Mouse (Mus musculus) 3T3-L1 (cell line): ENCODE measurements around the gene Pet117.
"Not testable (repeated sequence)": the region's sequence is repeated elsewhere in the genome, so short reads cannot be mapped to it uniquely, and the experiment has no call there.

ENCODE experiments used
- DNase-seq: peaks from one replicate; pipeline ENCODE4 v3.0.0-alpha.2; 2015; ENCODE audit warnings: low read depth, low spot score

Pet117 gene

GRCm38 (mm10) chr2:144368400-144369019 is at the start of gene Pet117, which contains the start of gene Kat14:
Pet117 (plus strand) TSS chr2:144368996.
Kat14 (plus strand) TSS chr2:144368983.
- peak; percentile 96 for DNase-seq

DNA sequence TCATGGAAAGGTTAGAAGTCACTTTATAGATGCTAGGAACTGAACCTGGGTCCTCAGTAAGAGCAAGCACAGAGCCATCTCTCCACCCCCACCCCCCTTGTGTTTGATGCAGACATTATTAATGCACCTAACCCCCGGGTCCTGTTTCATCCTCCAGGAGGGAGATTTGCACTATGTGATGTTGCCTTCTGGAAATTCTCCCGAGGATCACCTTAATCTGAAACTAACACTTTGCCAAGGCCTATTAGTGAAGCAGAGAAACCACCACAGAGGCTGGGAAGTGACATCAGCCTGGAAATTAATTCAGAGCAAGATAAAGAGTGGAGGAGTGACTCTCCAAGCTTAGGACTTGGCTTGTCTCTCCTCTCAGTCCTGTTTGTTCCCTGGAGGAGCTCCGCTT is 44.6 kb upstream of the Pet117 start:
- DNase-seq: no peak

GRCm38 (mm10) chr2:144329451-144329850 is 39.3 kb upstream of the Pet117 start:
- no peak for DNase-seq

GRCm38 (mm10) chr2:144329937-144330336 is 38.9 kb upstream of the Pet117 start:
- DNase-seq: no peak

DNA sequence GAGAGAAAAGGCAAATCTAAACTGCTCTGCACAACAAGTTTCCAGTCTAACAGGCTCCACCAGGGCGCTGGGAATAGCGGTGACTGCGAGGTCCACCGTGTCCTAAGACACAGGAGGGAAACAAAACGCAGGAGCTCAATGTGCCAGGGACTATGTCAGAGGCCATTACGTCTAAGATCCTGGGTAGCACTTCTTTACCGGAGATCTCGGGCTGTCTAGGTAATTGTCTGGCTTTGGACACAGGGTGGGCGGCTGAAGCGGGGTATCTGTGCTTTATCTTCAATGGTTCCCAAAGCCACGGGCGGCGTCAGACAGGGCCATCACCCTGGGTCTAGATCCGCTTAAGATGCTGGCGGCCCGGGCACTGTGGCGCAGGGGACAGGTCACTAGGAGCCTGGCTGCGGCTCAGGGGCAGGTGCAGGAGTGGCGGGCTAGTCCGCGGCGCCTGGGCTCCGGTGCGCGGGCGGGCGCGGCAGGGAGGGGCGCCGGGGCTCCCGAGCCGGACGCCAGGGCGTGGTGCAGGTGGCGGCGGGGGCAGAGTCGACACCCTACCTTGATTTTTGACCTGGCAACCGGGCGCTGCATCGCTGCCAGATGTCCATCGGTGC is 38.3 kb upstream of the Pet117 start:
- DNase-seq: no peak

DNA sequence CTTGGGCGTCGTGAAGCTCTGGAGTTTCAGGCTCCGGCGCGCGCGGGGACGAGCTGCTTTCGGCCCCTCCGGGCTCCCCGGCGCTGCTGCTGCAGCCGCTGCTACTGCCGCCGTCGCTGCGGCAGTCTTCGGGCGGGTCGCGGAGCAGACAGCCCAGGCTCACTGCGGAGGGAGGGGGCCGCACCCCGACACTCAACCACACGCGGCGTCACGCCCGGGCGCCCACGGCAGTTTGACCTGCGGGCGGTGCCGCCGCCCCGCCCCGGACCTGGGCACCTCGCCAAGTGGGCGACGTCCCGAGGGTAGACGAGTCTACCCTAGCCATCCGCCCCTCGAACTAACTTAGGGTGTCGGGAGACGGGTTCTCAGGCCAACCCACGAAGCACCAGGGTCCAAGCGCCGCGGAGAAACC is 37.8 kb upstream of the Pet117 start:
- no peak for DNase-seq

GRCm38 (mm10) chr2:144331401-144332302 is 37.1 kb upstream of the Pet117 start, which contains the start of gene Ovol2:
Ovol2 (minus strand) TSS chr2:144332146.
- DNase-seq: no peak

DNA sequence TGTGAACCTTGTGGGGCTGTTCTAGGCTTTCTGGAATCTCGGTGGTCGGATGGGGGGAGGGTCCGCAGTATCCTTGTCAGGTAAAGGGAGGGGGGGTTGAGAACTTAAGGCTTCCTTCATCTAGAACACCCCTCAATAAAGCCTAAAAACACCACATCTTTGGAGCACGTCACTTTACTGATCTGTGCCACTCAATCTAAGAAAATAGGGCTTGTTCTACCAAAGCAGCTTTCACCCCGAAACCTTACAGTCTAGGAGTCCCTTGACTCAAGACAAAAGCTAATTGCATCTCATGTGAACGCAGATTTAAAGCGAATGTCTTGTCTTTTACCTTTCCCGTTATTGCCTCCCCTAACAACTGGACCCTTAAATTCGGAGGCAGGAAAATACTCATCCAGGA is 36.3 kb upstream of the Pet117 start:
- DNase-seq: no peak

- no peak for DNase-seq
Observed at GRCm38 (mm10) chr2:144333138-144333842, 35.5 kb upstream of the Pet117 start.

DNA sequence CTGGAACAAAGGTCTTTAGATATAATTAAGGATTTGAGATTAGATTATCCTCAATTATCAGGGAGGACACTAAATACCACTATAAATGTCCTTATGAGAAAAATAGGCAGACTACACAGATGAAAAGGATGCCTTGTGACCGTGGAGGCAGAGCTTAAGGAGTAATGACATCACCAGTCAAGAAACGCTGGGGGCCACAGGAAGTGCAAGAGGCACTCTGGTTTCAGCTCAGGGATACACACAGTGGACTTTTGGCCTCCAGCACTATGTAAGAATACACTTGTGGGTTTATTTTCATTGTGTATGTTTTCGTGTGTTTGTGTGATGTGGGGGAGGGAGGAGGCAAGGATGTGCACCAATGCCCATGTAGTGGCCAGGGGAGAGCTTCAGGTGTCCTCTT is 31.6 kb upstream of the Pet117 start:
- DNase-seq: no peak

GRCm38 (mm10) chr2:144337701-144338100 is 31.1 kb upstream of the Pet117 start:
- DNase-seq: no peak

DNA sequence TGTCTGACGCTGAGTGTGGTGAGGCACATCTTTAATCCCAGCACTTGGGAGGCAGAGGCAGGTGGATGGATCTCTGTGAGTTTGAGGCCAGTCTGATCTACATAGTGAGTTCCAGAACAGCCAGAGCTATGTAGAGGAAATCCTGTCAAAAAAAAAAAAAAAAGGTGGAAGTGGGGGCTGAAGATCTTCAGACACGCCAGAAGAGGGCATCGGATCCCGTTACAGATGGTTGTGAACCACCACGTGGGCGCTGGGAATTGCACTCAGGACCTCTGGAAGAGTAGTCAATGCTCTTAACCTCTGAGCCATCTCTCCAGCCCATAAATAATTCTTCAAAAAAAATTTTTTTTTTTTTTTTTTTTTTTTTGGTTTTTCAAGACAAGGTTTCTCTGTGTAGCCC is 30.6 kb upstream of the Pet117 start:
- DNase-seq: not testable (repeated sequence)

GRCm38 (mm10) chr2:144343158-144343557 is 25.6 kb upstream of the Pet117 start:
- no peak for DNase-seq

DNA sequence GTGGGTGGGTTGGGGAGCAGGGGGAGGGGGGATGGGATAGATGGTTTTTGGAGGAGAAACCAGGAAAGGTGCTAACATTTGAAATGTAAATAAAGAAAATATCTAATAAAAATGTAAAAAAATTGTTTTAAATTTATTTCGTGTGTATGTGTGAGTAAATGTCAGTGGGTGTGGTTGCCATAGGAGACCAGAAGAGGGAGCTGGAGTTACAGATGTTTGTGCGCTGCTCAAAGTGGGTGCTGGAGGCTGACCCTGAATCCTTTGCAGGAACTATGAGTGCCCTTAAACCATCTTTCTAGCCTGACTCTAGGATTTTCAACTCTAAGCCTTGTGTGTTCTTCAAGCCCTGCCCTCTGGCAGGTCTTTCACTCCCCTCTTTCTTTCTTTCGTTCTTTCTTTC is 20.3 kb upstream of the Pet117 start:
- DNase-seq: no peak

- no peak for DNase-seq
Observed at GRCm38 (mm10) chr2:144352843-144353242, 16.0 kb upstream of the Pet117 start.

GRCm38 (mm10) chr2:144369020-144369421 is 225 bp downstream of the Pet117 start:
- peak; percentile 74 for DNase-seq

DNA sequence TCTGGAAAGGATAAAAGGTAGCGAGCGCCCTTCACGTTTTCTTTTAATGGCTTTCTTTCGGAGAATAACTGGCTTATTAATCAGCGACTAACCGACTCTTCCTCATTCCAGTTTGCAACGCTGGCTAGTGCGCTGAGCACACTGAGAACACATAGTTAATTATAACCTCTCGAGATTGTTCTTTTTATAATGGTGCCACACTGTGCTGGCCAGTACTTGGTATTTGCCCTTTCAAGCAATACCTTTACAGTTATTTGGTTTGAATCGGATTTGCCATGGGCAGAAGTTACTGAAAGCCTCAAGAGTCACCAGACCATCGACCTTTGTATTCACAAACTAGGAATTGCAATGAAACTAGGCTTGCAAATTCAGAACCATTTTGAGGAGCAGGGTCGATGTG is 715 bp downstream of the Pet117 start:
- DNase-seq: no peak

GRCm38 (mm10) chr2:144371566-144371965 is 2.8 kb downstream of the Pet117 start:
- no peak for DNase-seq

- no peak for DNase-seq
Observed at GRCm38 (mm10) chr2:144373063-144373462, 4.3 kb downstream of the Pet117 start.

GRCm38 (mm10) chr2:144375063-144375703 is 6.4 kb downstream of the Pet117 start:
- DNase-seq: no peak

GRCm38 (mm10) chr2:144381293-144381692 is 12.5 kb downstream of the Pet117 start:
- DNase-seq: no peak
